Mouse (Mus musculus): ENCODE results near the gene Pou2f2. TPM values are rescaled to one million over a fixed set of nuclear protein-coding genes. Genes with fewer than 3 reads are reported as not detected.
"Not testable (repeated sequence)": the region's sequence is repeated elsewhere in the genome, so short reads cannot be mapped to it uniquely, and the experiment has no call there.

Pou2f2 gene
- total RNA-seq, 2 experiments from 2014 or later: 0.36 to 0.79 TPM

DNA sequence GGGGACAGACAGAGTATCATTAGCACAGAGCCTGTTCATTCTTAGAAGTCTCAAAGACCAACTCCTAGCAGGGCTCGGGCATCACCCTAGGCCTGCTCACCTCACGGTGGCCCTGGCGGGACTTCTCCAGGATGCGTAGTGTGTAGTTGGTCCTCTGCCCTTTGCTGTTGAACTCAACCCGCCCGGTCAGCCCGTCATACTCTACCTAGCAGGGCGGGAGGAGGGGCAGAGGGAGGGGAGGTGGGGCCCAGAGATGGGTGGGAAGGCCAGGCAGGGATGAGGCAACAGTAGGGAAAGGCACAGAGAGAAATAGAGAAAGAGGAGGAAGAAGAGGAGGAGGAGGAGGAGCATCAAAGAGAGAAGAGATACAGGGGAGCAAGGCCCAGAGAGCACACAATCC is 121.1 kb downstream of the Pou2f2 start:
- no peak for DNase-seq

DNA sequence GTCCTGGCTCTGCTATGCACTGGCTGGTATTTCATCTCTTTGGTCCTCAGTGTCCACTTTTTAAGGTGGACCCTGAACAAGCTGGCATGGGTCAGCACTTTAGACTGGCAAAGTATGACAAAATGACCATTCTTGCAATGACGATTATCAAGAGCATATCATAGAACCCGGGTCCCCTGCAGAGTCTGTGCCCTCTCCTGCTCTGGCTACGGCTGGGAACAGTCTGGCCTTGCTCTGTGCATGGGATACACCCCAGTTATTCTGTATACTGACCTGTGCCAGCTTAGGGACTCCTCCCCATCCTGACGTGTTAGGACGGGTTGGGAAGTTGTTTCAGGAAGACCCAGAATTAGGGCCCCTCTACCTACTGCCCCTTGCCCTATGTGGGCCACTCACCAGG is 121.6 kb downstream of the Pou2f2 start:
- DNase-seq: no peak

GRCm38 (mm10) chr7:25056951-25057350 is 122.6 kb downstream of the Pou2f2 start:
- no peak for DNase-seq

GRCm38 (mm10) chr7:25052587-25052986 is 126.9 kb downstream of the Pou2f2 start:
- no peak for DNase-seq

DNA sequence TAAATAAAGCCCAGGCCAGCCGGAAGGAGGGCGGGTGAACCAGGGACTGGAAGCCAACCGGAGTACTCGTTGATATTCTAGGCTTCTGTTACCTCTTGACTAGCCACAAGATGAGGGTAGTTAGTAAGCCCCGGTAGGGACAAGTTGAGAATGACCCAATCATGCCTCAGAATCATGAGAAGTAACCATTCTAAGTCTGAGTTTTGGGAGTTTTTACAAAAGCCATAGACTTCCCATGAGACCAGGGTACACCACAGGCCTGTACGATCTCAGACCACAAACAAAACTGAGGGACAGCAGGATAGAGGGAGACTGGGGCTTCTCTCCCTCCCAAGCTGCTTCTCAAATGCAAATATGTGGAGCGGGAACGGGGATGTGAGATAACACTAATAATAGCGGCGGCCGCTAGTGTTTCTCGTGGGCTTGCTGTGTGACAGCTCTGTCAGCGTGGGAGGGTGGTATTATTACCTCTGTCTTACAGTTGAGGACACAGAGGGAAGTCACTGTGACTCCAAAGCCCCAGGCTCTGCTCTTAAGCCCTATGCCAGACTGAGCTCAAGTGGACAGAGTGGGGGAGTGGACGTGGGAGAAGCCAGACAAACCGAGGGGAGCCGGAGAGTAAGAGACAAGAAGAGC is 130.1 kb downstream of the Pou2f2 start:
- no peak for DNase-seq

DNA sequence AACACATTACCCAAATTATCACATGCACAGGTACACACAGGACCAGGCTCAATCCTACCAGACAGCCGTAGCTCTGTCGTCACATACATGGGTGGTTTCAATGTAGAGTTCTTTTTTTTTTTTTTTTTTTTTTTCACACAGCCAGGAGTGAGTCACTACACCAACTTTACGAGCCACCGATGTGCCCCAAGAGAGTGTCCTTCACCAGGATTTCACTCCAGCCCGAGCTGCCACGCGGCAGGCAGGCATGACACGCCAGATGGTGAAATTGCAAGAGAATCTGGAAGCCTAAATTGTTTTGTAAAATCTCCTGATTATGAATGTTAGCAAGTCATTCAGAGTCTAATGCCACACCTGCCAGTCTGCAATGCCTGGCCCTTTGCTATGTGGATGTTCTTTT is 132.2 kb downstream of the Pou2f2 start:
- no peak for DNase-seq

DNA sequence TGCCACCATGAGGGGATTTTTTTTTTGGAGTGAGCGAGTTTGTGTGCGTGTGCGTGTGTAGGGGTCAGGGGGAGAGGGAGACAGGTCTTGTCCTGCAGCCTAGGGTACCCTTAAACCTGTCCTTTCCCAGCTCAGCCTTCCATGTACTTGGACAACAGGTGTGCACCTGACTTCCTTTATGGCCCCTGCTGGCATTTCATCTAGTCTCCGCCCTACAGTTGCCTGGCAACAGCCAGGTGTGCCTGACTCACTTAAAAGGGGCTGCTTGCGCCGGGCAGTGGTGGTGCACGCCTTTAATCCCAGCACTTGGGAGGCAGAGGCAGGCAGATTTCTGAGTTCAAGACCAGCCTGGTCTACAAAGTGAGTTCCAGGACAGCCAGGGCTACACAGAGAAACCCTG is 134.9 kb downstream of the Pou2f2 start:
- DNase-seq: not testable (repeated sequence)

GRCm38 (mm10) chr7:25041921-25042320 is 137.6 kb downstream of the Pou2f2 start:
- no peak for DNase-seq

Small RNAs within 50 kb of the gene (microRNA-seq; reads per million reads assigned to microRNA genes)
- gene Mir6537: 0 reads per million in 2 experiments
- gene Mir7048: 0 to 0.20 reads per million in 2 experiments

Other genes with a start within 250 kb of the Pou2f2 start
- gene Gm4881, start 235.2 kb downstream of the Pou2f2 start, total RNA-seq (2021): not detected
- 100 to 1,000 TPM; 212 to 234 TPM for gene Rabac1, start 207.0 kb downstream of the Pou2f2 start, total RNA-seq (2021)
- gene Atp1a3, start 173.8 kb downstream of the Pou2f2 start, total RNA-seq (2021): under 1 TPM; 0.31 to 0.47 TPM
- gene Grik5, start 107.4 kb downstream of the Pou2f2 start, total RNA-seq (2021): 10 to 100 TPM; 14.0 to 15.7 TPM
- gene Zfp574, start 107.2 kb downstream of the Pou2f2 start, total RNA-seq (2021): 10 to 100 TPM; 13.5 to 16.3 TPM
- gene Dedd2, start 40.9 kb upstream of the Pou2f2 start, total RNA-seq (2021): 1 to 10 TPM; 7.2 to 9.6 TPM
- gene Zfp526, start 41.7 kb upstream of the Pou2f2 start, total RNA-seq (2021): 10 to 100 TPM in 1 of 2 experiments, 1 to 10 TPM in 1; 9.9 to 10.2 TPM
- gene Gsk3a, start 58.1 kb upstream of the Pou2f2 start, total RNA-seq (2021): 10 to 100 TPM; 68.2 to 70.9 TPM
- 10 to 100 TPM; 47.5 to 53.2 TPM for gene Erf, start 71.0 kb upstream of the Pou2f2 start, total RNA-seq (2021)
- 100 to 1,000 TPM; 108 to 109 TPM for gene Cic, start 88.0 kb upstream of the Pou2f2 start, total RNA-seq (2021)
- gene Pafah1b3, start 118.3 kb upstream of the Pou2f2 start, total RNA-seq (2021): 10 to 100 TPM; 37.5 to 38.4 TPM
- not detected for gene Prr19, start 121.7 kb upstream of the Pou2f2 start, total RNA-seq (2021)
- gene Tmem145, start 126.4 kb upstream of the Pou2f2 start, total RNA-seq (2021): not detected
- 10 to 100 TPM; 26.2 to 29.3 TPM for gene Megf8, start 137.4 kb upstream of the Pou2f2 start, total RNA-seq (2021)
- not detected for gene Cnfn, start 190.0 kb upstream of the Pou2f2 start, total RNA-seq (2021)
- 10 to 100 TPM; 20.8 to 22.6 TPM for gene Lipe, start 219.0 kb upstream of the Pou2f2 start, total RNA-seq (2021)
- gene Cxcl17, start 233.2 kb upstream of the Pou2f2 start, total RNA-seq (2021): not detected